Mouse (Mus musculus): ENCODE measurements around the gene Olfr547. TPM values are rescaled to one million over a fixed set of nuclear protein-coding genes. Genes with fewer than 3 reads are reported as not detected.

Gene Olfr547
- polyA plus RNA-seq (2012; rRNA removed) = not detected in 2 replicates

GRCm38 (mm10) chr7:102534449-102534848, at the start of gene Olfr547:
Gene Olfr547 (plus strand): TSS chr7:102534749.

GRCm38 (mm10) chr7:102488161-102488560, 46.4 kb upstream of the Olfr547 start, which contains the start of gene Olfr544:
Gene Olfr544 (minus strand): TSS chr7:102488313.

GRCm38 (mm10) chr7:102499473-102499872, 35.1 kb upstream of the Olfr547 start, which contains the start of gene Olfr545:
Gene Olfr545 (minus strand): TSS chr7:102499573.

GRCm38 (mm10) chr7:102540596-102540995, 6.0 kb downstream of the Olfr547 start, which contains the start of gene Olfr548-ps1:
Gene Olfr548-ps1 (plus strand): TSS chr7:102540896.

GRCm38 (mm10) chr7:102549570-102549969, 15.0 kb downstream of the Olfr547 start, which contains the start of gene Olfr549:
Gene Olfr549 (plus strand): TSS chr7:102549870.

GRCm38 (mm10) chr7:102564999-102565997, 30.7 kb downstream of the Olfr547 start, which contains the start of gene Trim21:
Gene Trim21 (minus strand): TSS chr7:102565486.

GRCm38 (mm10) chr7:102571142-102571541, 36.6 kb downstream of the Olfr547 start, which contains the start of gene Olfr550:
Gene Olfr550 (plus strand): TSS chr7:102571442.

Other genes with a start within 250 kb of the Olfr547 start
- 159 and 361 TPM in 2 replicates for gene Rrm1, start 93.1 kb upstream of the Olfr547 start, polyA plus RNA-seq (2012; rRNA removed)
- gene Olfr543, start 53.1 kb upstream of the Olfr547 start, polyA plus RNA-seq (2012; rRNA removed) = not detected in 2 replicates
- gene Olfr544, start 46.4 kb upstream of the Olfr547 start, polyA plus RNA-seq (2012; rRNA removed) = not detected in 2 replicates
- gene Olfr545, start 35.2 kb upstream of the Olfr547 start, polyA plus RNA-seq (2012; rRNA removed) = not detected in 2 replicates
- 0.01 TPM in 1 of 2 replicates, not detected in the other for gene Olfr548-ps1, start 6.1 kb downstream of the Olfr547 start, polyA plus RNA-seq (2012; rRNA removed)
- not detected in 2 replicates for gene Olfr549, start 15.1 kb downstream of the Olfr547 start, polyA plus RNA-seq (2012; rRNA removed)
- 4.2 and 5.1 TPM in 2 replicates for gene Trim21, start 30.7 kb downstream of the Olfr547 start, polyA plus RNA-seq (2012; rRNA removed)
- not detected in 2 replicates for gene Olfr550, start 36.7 kb downstream of the Olfr547 start, polyA plus RNA-seq (2012; rRNA removed)
- not detected in 2 replicates for gene Olfr551, start 57.1 kb downstream of the Olfr547 start, polyA plus RNA-seq (2012; rRNA removed)
- not detected in 2 replicates for gene Olfr552, start 63.0 kb downstream of the Olfr547 start, polyA plus RNA-seq (2012; rRNA removed)
- gene Olfr553, start 83.5 kb downstream of the Olfr547 start, polyA plus RNA-seq (2012; rRNA removed) = not detected in 2 replicates
- not detected in 2 replicates for gene Olfr554, start 103.7 kb downstream of the Olfr547 start, polyA plus RNA-seq (2012; rRNA removed)
- gene Olfr555, start 124.1 kb downstream of the Olfr547 start, polyA plus RNA-seq (2012; rRNA removed) = not detected in 2 replicates
- gene Olfr556, start 130.2 kb downstream of the Olfr547 start, polyA plus RNA-seq (2012; rRNA removed) = not detected in 2 replicates
- 20.2 and 24.8 TPM in 2 replicates for gene Trim68, start 152.6 kb downstream of the Olfr547 start, polyA plus RNA-seq (2012; rRNA removed)
- 0.06 TPM in 1 of 2 replicates, not detected in the other for gene Olfr557, start 161.2 kb downstream of the Olfr547 start, polyA plus RNA-seq (2012; rRNA removed)
- gene Olfr558, start 167.5 kb downstream of the Olfr547 start, polyA plus RNA-seq (2012; rRNA removed) = 0.04 and 0.21 TPM in 2 replicates
- not detected in 2 replicates for gene Olfr33, start 184.3 kb downstream of the Olfr547 start, polyA plus RNA-seq (2012; rRNA removed)
- gene Olfr559, start 192.7 kb downstream of the Olfr547 start, polyA plus RNA-seq (2012; rRNA removed) = not detected in 2 replicates
- gene Olfr560, start 224.6 kb downstream of the Olfr547 start, polyA plus RNA-seq (2012; rRNA removed) = not detected in 2 replicates
- gene Olfr78, start 224.7 kb downstream of the Olfr547 start, polyA plus RNA-seq (2012; rRNA removed) = 0.06 and 0.15 TPM in 2 replicates
- 0.05 TPM in 1 of 2 replicates, not detected in the other for gene Olfr561, start 236.5 kb downstream of the Olfr547 start, polyA plus RNA-seq (2012; rRNA removed)